Mouse (Mus musculus): Measurements from ENCODE around the gene Adap2.
"Not testable (repeated sequence)": the region's sequence is repeated elsewhere in the genome, so short reads cannot be mapped to it uniquely, and the experiment has no call there.

The Adap2 gene

DNA sequence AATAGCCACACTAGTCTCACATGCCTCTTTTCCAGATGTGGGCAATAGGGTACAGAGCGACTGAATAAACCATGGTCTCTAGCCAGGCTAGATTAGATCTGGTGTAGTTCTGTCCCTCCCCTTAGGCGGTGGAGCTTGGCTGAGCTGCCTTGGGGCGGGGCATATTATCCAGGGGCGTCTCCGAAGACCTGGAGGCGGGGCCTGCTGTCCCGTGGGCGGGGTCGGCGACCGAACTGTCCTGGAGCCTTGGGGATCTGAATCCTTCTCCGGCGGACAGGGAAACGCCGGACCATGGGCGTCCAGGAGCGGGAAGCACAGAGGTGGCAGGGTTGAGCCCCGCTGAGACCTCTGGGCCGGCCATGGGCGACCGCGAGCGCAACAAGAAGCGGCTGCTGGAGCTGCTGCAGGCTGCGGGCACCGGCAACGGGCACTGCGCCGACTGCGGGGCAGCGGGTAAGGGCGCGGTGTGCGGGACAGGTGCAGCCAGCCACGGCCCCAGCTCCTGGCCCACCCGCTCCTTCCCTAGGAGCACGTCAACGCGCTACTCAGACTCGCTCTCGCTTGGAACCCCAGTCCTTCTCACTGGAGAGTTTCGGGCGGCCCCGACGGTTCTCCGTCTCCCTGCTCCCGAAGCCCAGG is at the start of gene Adap2:
TSS of gene Adap2 (plus strand) at position 249 of the 639 bp plus-strand sequence.
- DNase-seq (ENCODE audit: low spot score in 2 of 2): peak; percentile 58 to 72

GRCm38 (mm10) chr11:80104407-80104806 is 49.5 kb upstream of the Adap2 start:
- DNase-seq (ENCODE audit: low spot score in 2 of 2): no peak

DNA sequence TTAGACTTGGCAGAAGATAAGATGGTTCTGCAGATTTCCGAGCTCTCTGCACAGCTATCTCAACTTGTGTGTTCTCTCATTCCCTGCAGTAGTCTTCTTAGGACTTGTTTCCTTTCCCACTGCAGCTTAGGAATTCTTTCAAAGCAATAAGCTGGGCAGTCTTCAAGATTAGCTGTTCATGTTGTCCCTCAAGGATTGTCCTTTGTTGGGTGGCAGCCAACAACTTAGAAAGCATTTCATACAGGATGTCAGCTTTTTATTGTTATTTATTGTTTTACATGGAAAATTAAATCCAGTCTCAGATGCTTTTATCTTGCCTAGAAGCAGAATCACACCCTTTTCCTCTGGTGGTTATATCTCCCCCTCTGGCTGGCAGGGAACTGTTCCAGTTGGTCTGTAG is 37.5 kb upstream of the Adap2 start:
- DNase-seq (ENCODE audit: low spot score in 2 of 2): no peak

DNA sequence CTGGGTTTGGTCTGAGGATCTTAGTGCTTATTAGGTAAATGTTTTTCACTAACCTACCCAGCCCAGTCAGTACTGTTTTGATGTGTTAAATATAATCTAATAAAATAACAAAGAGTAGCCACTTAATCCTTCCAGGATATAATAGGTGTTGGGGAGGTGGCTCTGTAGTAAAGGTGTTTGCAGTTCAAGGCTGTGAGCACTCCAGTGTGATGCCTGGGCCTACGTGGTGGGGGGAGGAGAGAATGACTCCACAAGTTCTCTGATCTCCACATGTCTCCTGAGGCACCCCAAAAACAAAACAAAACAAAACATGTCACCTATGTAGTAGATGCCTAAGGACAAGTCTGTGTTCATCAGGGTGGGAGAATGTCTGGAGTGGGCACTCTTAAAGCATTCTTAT is 21.9 kb upstream of the Adap2 start:
- no peak for DNase-seq (ENCODE audit: low spot score in 2 of 2)

- DNase-seq (ENCODE audit: low spot score in 2 of 2): no peak
These were observed 19.2 kb upstream of the Adap2 start for GRCm38 (mm10) chr11:80134744-80135143.

GRCm38 (mm10) chr11:80135954-80136683 is 17.8 kb upstream of the Adap2 start:
- DNase-seq (ENCODE audit: low spot score in 2 of 2): peak; percentile 53

DNA sequence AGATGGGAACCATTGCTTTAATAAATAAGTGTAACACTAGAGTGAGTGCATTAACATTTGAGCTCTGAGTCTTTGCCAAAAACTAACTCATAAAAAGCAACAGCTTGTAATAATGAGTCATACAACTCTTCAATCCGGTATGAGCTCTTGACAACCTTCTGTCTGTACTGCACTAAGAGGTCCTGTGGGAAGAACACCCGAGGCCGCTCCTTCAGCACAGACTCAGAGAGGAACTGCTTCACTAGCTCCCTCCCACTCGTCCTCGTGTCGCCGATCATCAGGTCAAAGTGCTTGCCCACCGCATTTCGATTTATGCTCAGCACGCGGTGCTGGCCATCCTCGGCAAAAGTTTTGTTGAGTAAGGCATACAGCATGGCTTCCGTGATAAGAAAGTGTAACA is 17.1 kb upstream of the Adap2 start:
- peak in 1 of 2 experiments; percentile 10 for DNase-seq (ENCODE audit: low spot score in 2 of 2)

- no peak for DNase-seq (ENCODE audit: low spot score in 2 of 2)
These were observed 16.1 kb upstream of the Adap2 start for GRCm38 (mm10) chr11:80137773-80138172.

- DNase-seq (ENCODE audit: low spot score in 2 of 2): peak; percentile 67 to 79
These were observed 11.9 kb upstream of the Adap2 start, which contains the start of gene Tefm for GRCm38 (mm10) chr11:80141825-80142521. TSS of gene Tefm (minus strand) at chr11:80142175.

GRCm38 (mm10) chr11:80142872-80143271 is 11.0 kb upstream of the Adap2 start:
- no peak for DNase-seq (ENCODE audit: low spot score in 2 of 2)

- no peak for DNase-seq (ENCODE audit: low spot score in 2 of 2)
These were observed 8.1 kb upstream of the Adap2 start for GRCm38 (mm10) chr11:80145787-80146275.

DNA sequence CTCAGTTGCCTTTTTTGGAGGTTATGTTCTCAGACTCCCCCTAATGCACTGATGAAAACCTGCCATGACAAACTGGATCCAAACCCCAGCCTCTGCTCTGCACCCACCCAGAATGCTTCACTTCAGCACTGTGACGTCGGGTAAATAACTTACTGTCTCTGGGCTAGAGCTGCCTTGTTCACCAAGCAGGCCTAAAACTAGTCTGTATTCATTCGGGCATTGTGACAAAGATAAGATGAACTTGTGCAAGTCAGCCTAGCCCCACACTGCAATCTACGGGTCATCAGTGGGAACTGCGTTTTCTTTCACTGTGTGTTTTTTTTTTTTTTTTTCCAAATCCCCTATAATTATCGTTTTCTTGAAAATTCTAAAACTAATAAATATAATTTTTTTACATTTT is 6.2 kb upstream of the Adap2 start:
- DNase-seq (ENCODE audit: low spot score in 2 of 2): no peak

GRCm38 (mm10) chr11:80148313-80148712 is 5.6 kb upstream of the Adap2 start:
- no peak for DNase-seq (ENCODE audit: low spot score in 2 of 2)

GRCm38 (mm10) chr11:80148974-80149373 is 4.9 kb upstream of the Adap2 start:
- not testable (repeated sequence) for DNase-seq (ENCODE audit: low spot score in 2 of 2)

DNA sequence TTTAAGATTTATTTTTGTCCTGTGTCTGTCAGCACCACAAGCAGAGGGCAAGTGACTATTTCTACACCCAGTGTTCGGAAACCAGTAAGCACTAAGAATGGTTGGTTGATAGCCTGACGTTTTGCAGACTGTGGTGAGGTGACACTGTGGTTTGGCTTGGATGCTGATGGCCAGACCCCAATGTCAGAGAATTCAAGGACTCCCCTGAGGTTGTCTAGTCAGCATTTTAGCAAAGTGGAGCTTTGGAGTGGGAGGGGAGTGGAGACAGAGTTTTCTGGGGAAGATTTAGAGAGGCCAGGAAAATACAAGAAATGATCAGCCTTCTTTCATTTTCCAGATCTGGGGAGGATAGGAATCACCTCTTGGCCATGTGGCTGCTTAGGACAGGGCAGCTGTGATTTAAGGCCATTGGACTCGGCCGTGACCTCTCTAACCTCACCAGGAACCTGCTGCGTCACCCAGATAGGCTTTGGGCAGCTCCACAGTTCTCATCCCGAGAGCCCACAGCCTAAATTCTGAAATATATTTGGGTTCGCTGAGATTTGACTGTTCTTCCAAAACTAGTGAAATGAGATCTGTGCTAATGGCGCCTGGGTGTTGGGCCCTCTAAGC is 4.4 kb upstream of the Adap2 start:
- DNase-seq (ENCODE audit: low spot score in 2 of 2): no peak

DNA sequence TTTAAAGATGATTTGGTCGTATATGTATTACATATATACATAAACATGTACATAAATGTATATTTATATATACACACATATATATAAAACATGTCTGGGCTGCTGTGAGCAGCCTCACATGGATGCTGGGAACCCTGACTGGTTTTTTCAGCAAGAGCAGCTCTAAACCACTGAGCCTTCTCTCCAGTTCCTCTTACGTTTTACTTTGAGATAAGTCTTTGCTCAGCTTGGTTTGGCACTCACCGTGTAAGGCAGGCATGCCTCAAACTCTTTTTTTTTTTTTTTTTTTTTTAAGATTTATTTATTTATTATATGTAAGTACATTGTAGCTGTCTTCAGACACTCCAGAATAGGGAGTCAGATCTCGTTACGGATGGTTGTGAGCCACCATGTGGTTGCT is 3.3 kb upstream of the Adap2 start:
- no peak for DNase-seq (ENCODE audit: low spot score in 2 of 2)

DNA sequence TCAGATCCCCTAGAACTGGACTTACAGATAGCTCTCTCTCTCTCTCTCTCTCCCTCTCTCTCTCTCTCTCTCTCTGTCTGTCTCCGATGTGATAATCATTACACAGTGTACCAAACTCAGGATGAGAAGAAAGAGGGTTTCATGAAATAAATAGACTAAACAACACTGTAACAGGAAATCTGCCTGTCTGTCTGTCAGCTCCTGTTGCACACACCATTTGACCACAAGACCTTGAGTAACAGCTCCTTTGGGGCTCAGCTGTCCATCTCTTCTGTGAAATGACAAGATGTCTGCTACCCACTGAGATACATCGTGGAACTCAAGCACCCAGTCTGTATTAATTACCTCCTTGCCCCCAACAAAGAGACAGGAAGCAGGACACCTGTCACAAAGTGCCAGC is 2.4 kb upstream of the Adap2 start:
- DNase-seq (ENCODE audit: low spot score in 2 of 2): no peak

DNA sequence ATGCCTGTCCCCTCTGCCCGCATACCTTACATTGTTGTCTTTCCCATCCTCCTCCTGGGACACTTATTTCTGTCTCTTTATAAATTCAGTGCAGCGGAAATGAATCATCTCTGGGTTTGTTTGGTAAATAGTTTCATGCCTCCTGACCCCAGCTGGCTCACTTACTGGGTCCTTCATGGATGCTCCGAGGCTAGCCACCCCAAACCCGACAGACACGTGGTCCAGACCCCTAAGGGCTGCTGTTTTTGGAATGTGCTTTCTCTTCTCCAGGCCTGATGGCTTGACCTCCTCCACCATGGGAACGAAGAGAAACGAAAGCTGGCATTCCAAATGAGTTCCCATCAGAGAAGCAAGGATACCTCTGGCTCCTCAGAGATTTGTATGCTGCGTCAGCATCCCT is 1.5 kb upstream of the Adap2 start:
- no peak for DNase-seq (ENCODE audit: low spot score in 2 of 2)

- no peak for DNase-seq (ENCODE audit: low spot score in 2 of 2)
These were observed 596 bp downstream of the Adap2 start for GRCm38 (mm10) chr11:80154501-80154900.

DNA sequence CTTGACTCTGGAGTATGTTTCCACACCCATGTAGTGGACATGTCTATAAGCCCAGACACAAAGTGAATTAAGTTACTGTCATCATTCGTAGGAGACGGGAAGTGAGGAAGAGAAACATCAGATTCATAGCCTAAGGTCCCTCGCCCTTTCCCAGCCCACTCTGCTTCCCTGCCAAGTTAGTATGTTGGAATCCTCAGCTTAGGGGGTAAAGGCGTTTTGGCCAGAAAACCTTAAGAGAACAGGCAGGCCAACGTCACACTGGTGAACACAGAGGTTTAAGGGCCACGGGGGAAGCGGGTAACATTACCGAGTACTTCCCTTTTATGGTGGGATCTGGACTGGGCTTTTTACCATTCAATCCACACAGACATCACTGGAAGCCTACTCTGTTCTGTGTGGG is 1.6 kb downstream of the Adap2 start:
- DNase-seq (ENCODE audit: low spot score in 2 of 2): no peak

DNA sequence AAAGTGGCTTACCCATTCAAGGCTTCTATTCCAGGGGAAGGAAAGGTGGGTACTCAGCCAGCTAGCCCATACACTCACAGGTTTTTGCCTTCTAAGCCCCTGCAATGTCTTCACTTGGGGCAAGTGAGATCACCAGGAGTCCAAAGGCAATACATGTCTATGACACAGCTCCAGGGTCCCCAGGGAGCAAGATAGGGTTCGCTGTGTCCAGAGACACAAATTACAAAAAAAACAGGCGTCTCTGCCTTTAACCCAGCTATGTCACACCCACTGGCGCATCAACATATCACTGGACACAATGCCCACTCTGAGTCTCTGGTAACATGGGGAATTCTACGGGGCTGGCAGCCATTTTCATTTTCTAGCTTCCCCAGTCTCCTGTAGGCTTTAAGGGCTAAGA is 2.1 kb downstream of the Adap2 start:
- DNase-seq (ENCODE audit: low spot score in 2 of 2): no peak

- DNase-seq (ENCODE audit: low spot score in 2 of 2): no peak
These were observed 2.9 kb downstream of the Adap2 start for GRCm38 (mm10) chr11:80156841-80157240.

All from thymus, postnatal 10 days (tissue).